Mouse (Mus musculus) lung, postnatal 0 days (tissue): ENCODE measurements at regions not wholly inside any gene's neighbourhood (a gene's known extent, or its start where the extent isn't known, plus 50 kb on each side); places are given as distances from the start of the nearest gene placed in this dataset. TPM values are rescaled to one million over a fixed set of nuclear protein-coding genes. Genes with fewer than 3 reads are reported as not detected.

ENCODE experiments used
- ATAC-seq: fragments of 200-750 bp; cut with Nextera tagmentation; 2 replicates; pipeline ENCODE4 v1.8.0; 2017; ENCODE audit warnings: moderate library complexity
- DNase-seq: peaks from one replicate; pipeline ENCODE4 v3.0.0-alpha.2; 2016; ENCODE audit warnings: low spot score
- H3K27ac ChIP-seq: fragments of 300-500 bp; sonication (generic); 2 replicates; pipeline ENCODE4 v1.5.1; 2014; ENCODE audit warnings: antibody characterized with exemption, mild to moderate bottlenecking, low read length, mixed read lengths
- H3K27me3 ChIP-seq: fragments of 300-500 bp; sonication (generic); replicated peaks from 2 replicates; pipeline ENCODE4 v1.6.1; 2014; ENCODE audit warnings: low read length, mixed read lengths; ENCODE audit not compliant: insufficient read depth
- H3K36me3 ChIP-seq: fragments of 300-500 bp; sonication (generic); 2 replicates; pipeline ENCODE4 v1.6.1; 2014; ENCODE audit warnings: low read length, mixed read lengths; ENCODE audit not compliant: insufficient read depth
- H3K4me1 ChIP-seq: fragments of 300-500 bp; sonication (generic); 2 replicates; pipeline ENCODE4 v1.6.1; 2014; ENCODE audit warnings: antibody characterized with exemption, low read depth, low read length, mixed read lengths; ENCODE audit not compliant: insufficient read depth
- H3K4me2 ChIP-seq: fragments of 300-500 bp; sonication (generic); replicated peaks from 2 replicates; pipeline ENCODE4 v1.6.1; 2014; ENCODE audit warnings: low read depth, mild to moderate bottlenecking, low read length, moderate library complexity, mixed read lengths
- H3K4me3 ChIP-seq: fragments of 300-500 bp; sonication (generic); 2 replicates; pipeline ENCODE4 v1.5.1; 2014; ENCODE audit warnings: low read depth, low read length
- H3K9ac ChIP-seq: fragments of 300-500 bp; sonication (generic); replicated peaks from 2 replicates; pipeline ENCODE4 v1.6.1; 2014; ENCODE audit warnings: low read depth, mild to moderate bottlenecking
- H3K9me3 ChIP-seq: fragments of 300-500 bp; sonication (generic); 2 replicates; pipeline ENCODE4 v1.6.1; 2016; ENCODE audit warnings: low read length, mixed read lengths
- CTCF ChIP-seq: IDR thresholded peaks from 2 replicates; pipeline ENCODE4 v1.5.1; 2016; ENCODE audit warnings: antibody characterized with exemption, mild to moderate bottlenecking
- EP300 ChIP-seq: IDR thresholded peaks from 2 replicates; pipeline ENCODE4 v1.6.1; 2016; ENCODE audit warnings: antibody characterized with exemption, mild to moderate bottlenecking, control low read depth
- WGBS: fragments of 180-500 bp; shearing (Covaris S2); extraction: QIAGEN DNeasy Blood & Tissue Kit; methylation state at CpG from one replicate; pipeline ENCODE4 v1.1.7; 2014; 5-methylcytosine and 5-hydroxymethylcytosine counted together
- microRNA-seq: library from miRNA; unstranded; fragments of <30 nt; microRNA quantifications from one replicate; pipeline ENCODE4, GENCODE M21; 2016

GRCm38 (mm10) chr1:46965996-46966916 lies 73.6 kb upstream of the Slc39a10 start:
- no peak for DNase-seq
- H3K9me3 ChIP-seq, result no peaks in the 10 kb centered on the region
- H3K27ac ChIP-seq, result no peak overlapping the region
- no peaks in the 10 kb centered on the region for H3K4me1 ChIP-seq
- no peaks in the 10 kb centered on the region for H3K27me3 ChIP-seq
- H3K4me3 ChIP-seq, result no peak overlapping the region
- 39% methylated on average over 5 of the region's 5 CpGs for WGBS
- no peak for ATAC-seq
- no peaks in the 10 kb centered on the region for H3K36me3 ChIP-seq
- no peak overlapping the region for H3K4me2 ChIP-seq
- H3K9ac ChIP-seq, result no peak overlapping the region
- TF ChIP-seq EP300 (no peak), CTCF (no peak)

GRCm38 (mm10) chr1:46963973-46964727 lies 71.5 kb upstream of the Slc39a10 start:
- no peak overlapping the region for H3K9ac ChIP-seq
- no peak for TF ChIP-seq CTCF
- no peak for TF ChIP-seq EP300
- no peak for DNase-seq
- H3K27ac ChIP-seq, result no peak overlapping the region
- no peaks in the 10 kb centered on the region for H3K27me3 ChIP-seq
- H3K4me1 ChIP-seq, result no peaks in the 10 kb centered on the region
- no peak for ATAC-seq
- no peaks in the 10 kb centered on the region for H3K36me3 ChIP-seq
- H3K9me3 ChIP-seq, result no peaks in the 10 kb centered on the region
- WGBS, result 78% methylated on average over 5 of the region's 5 CpGs
- H3K4me3 ChIP-seq, result no peak overlapping the region
- no peak overlapping the region for H3K4me2 ChIP-seq

Small RNAs in the stretch of these regions (microRNA-seq; reads per million reads assigned to microRNA genes)
- gene Mir6350, result not detected
